Mouse (Mus musculus): ENCODE measurements around the gene Gm21903. TPM values are rescaled to one million over a fixed set of nuclear protein-coding genes. Genes with fewer than 3 reads are reported as not detected.

Gene Gm21903
- polyA plus RNA-seq, 1 experiment from 2014 or later: not detected

Other genes starting within 250 kb of the Gm21903 start
- gene Esp24, start 6.6 kb downstream of the Gm21903 start, polyA plus RNA-seq (2015; fragmentation: Nextera tagmentation; extraction: Ambion mirVana): not detected in 2 replicates
- gene Esp23, start 33.7 kb upstream of the Gm21903 start, polyA plus RNA-seq (2015; fragmentation: Nextera tagmentation; extraction: Ambion mirVana): not detected in 2 replicates
- not detected in 2 replicates for gene Esp22, start 52.0 kb upstream of the Gm21903 start, polyA plus RNA-seq (2015; fragmentation: Nextera tagmentation; extraction: Ambion mirVana)

Measured in midbrain, embryonic 16.5 days (tissue).